Mouse (Mus musculus) embryonic stem cell, embryonic (primary cell): ENCODE measurements around the gene Scgb1b19.
"Not testable (repeated sequence)": the region's sequence is repeated elsewhere in the genome, so short reads cannot be mapped to it uniquely, and the experiment has no call there.

Experiments
- CTCF ChIA-PET, 4 experiments: fragments of 300-600 bp in 2 of 4; fragments of 350-600 bp in 2 of 4; sonication (Branson Sonifier 250); formaldehyde crosslinking; loops; one replicate each; lab custom pipeline; 2022; ENCODE audit warnings: inconsistent platforms in 2 of 4; lab: Charles Lee
- POLR2A ChIA-PET, 4 experiments: fragments of 300-600 bp in 2 of 4; fragments of 350-600 bp in 2 of 4; sonication (Branson Sonifier 250); formaldehyde crosslinking; loops; one replicate each; lab custom pipeline; 2022; ENCODE audit warnings: antibody characterized with exemption in 4 of 4, inconsistent platforms in 1 of 4; lab: Charles Lee

Scgb1b19 gene

GRCm38 (mm10) chr7:33286991-33287390 lies at the start of gene Scgb1b19:
TSS of gene Scgb1b19 (plus strand) at chr7:33287291.
- POLR2A ChIA-PET, result not testable (repeated sequence)

DNA sequence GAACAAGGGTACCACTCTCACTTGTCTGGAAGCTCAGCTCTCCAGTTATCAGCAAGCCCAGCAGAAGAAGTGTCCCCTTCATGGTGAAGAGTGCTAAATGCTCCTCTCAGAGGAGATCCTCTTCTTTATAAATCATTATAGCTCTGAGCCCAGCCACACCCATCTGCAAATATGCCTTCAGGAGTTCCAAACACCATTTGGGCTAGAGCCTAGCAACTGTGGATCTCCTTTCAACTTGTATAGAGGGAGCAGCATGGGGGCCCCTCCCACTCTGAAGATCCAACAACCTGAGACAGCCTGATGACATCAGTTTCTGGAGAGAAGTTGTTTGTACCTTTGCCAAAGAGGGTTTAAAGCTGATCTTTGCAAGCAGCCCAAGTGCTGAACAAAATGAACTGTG lies 6.9 kb upstream of the Scgb1b19 start, which contains the start of gene Scgb2b19:
Gene Scgb2b19 (minus strand): TSS at position 101 of the 400 bp plus-strand sequence.
- CTCF ChIA-PET, POLR2A ChIA-PET: not testable (repeated sequence)

More at GRCm38 (mm10) chr7:33286991-33287390, at the start of gene Scgb1b19:
- CTCF ChIA-PET, result not testable (repeated sequence)
